In genomic region chr9:106460401-106461025, GRCm38 (mm10) we compare ENCODE assay signal across 17 mouse cellular contexts. TPM values are rescaled to one million over a fixed set of nuclear protein-coding genes. Genes with fewer than 3 reads are reported as not detected.
DNase-seq lines count a peak whose midpoint lies in the region; ATAC-seq and TF ChIP-seq lines count a peak whose summit lies in the region.
"Had no signal": no experiment of that assay in that cellular context is flagged by ENCODE, and none has a peak within 500 bp of the region (broad histone marks: within the 10 kb centered on the region; RNA-seq: fewer than 3 reads in every experiment).

No protein-coding gene starts in this region.

- H3K36me3 ChIP-seq in kidney, embryonic 14.5 days (ENCODE audit: control insufficient read depth, insufficient read depth, low read length): peaks cover 43% of the 10 kb centered on the region
- H3K36me3 ChIP-seq in kidney, adult 2 months (ENCODE audit: control insufficient read depth, insufficient read depth, low read length): no peaks in the 10 kb centered on the region
- H3K36me3 ChIP-seq in neural tube, embryonic 12.5 days: peaks cover 53% of the 10 kb centered on the region

- H3K9me3 ChIP-seq in kidney, embryonic 14.5 days (ENCODE audit: control insufficient read depth, low read length): no peaks in the 10 kb centered on the region
- no peaks in the 10 kb centered on the region for H3K9me3 ChIP-seq in neural tube, embryonic 12.5 days
- H3K9me3 ChIP-seq: heart, embryonic 10.5 days; liver, embryonic 12.5 days; megakaryocyte, embryonic 14.5 days had no signal

- ATAC-seq in kidney, embryonic 14.5 days (ENCODE audit: low FRiP score, low TSS enrichment): 0 out of 2 replicates have a peak, but pooled peaks have one; percentile 3
- no peak for ATAC-seq in neural tube, embryonic 12.5 days (ENCODE audit: low FRiP score, low read depth)
- no peak for ATAC-seq in erythroblast, adult 5-6 weeks (replicated peaks; ENCODE audit: low FRiP score, poor library complexity, severe bottlenecking)
- ATAC-seq: forebrain, embryonic 16.5 days; intestine, embryonic 16.5 days; liver, embryonic 12.5 days had no signal

- TF ChIP-seq CTCF in kidney, adult 2 months (conservative IDR thresholded peaks at IDR 0.05; ENCODE audit: insufficient read depth, insufficient read length, low read depth, low read length): no peak

- no peak for TF ChIP-seq POLR2A in kidney, adult 2 months (IDR thresholded peaks at IDR 0.05; ENCODE audit: low read depth, low read length)

- H3K9ac ChIP-seq in kidney, embryonic 14.5 days (ENCODE audit: low read depth, low read length): peak overlapping the region; percentile 28; the same call in 1 of the 2 replicates
- peak overlapping the region; percentile 38; the same call in 1 of the 2 replicates for H3K9ac ChIP-seq in neural tube, embryonic 12.5 days
- H3K9ac ChIP-seq: liver, embryonic 12.5 days had no signal

- no peak for DNase-seq in kidney, adult 2 months
- DNase-seq in neural tube, embryonic 10.5 days (ENCODE audit: extremely low spot score, low spot score): no peak
- DNase-seq in cerebellum, adult 9-11 months: peak; percentile 89
- no peak for DNase-seq in frontal cortex, postnatal 36 days (ENCODE audit: low spot score in 2 of 2)
- DNase-seq: adrenal gland, postnatal 36 days; gastrocnemius, postnatal 25 days; heart, postnatal 36 days had no signal

- 45% methylated on average over 18 of the region's 18 CpGs for WGBS in kidney, embryonic 14.5 days
- 71% methylated on average over 18 of the region's 18 CpGs for WGBS in kidney, adult 2 months
- 77% methylated on average over 18 of the region's 18 CpGs for WGBS in neural tube, embryonic 12.5 days

- peaks cover 44% of the 10 kb centered on the region for H3K4me1 ChIP-seq in kidney, embryonic 14.5 days (ENCODE audit: control insufficient read depth, insufficient read depth, low read length)
- H3K4me1 ChIP-seq in kidney, adult 2 months (ENCODE audit: control insufficient read depth, insufficient read depth, low read length): no peaks in the 10 kb centered on the region
- H3K4me1 ChIP-seq in neural tube, embryonic 12.5 days: peaks cover 77% of the 10 kb centered on the region

- no peak overlapping the region for H3K4me3 ChIP-seq in kidney, embryonic 14.5 days (ENCODE audit: low read length)
- no peak overlapping the region for H3K4me3 ChIP-seq in kidney, adult 2 months (ENCODE audit: insufficient read depth, low read depth, low read length)
- H3K4me3 ChIP-seq in neural tube, embryonic 12.5 days: no peak overlapping the region
- H3K4me3 ChIP-seq: heart, embryonic 10.5 days; liver, embryonic 12.5 days; megakaryocyte, embryonic 14.5 days had no signal

- H3K27ac ChIP-seq in kidney, embryonic 14.5 days (ENCODE audit: low read depth, low read length): peak overlapping the region; percentile 52; the same call in 1 of the 2 replicates
- H3K27ac ChIP-seq in kidney, adult 2 months (ENCODE audit: insufficient read depth, low read depth, low read length): no peak overlapping the region
- no peak overlapping the region for H3K27ac ChIP-seq in neural tube, embryonic 12.5 days
- H3K27ac ChIP-seq: heart, embryonic 10.5 days; liver, embryonic 12.5 days; stomach, postnatal 0 days had no signal

- no peaks in the 10 kb centered on the region for H3K27me3 ChIP-seq in kidney, embryonic 14.5 days (ENCODE audit: control insufficient read depth, insufficient read depth, low read length)
- no peaks in the 10 kb centered on the region for H3K27me3 ChIP-seq in kidney, adult 2 months (replicated peaks; ENCODE audit: control insufficient read depth, insufficient read depth, low read length)
- peaks cover 4% of the 10 kb centered on the region; the same call in 1 of the 2 replicates for H3K27me3 ChIP-seq in neural tube, embryonic 12.5 days (replicated peaks)

- H3K4me2 ChIP-seq in kidney, embryonic 14.5 days (replicated peaks; ENCODE audit: low read depth, low read length): no peak overlapping the region; the same call in 1 of the 2 replicates
- peak overlapping the region; percentile 22; the same call in 1 of the 2 replicates for H3K4me2 ChIP-seq in neural tube, embryonic 12.5 days (replicated peaks)
- H3K4me2 ChIP-seq: liver, embryonic 12.5 days had no signal

RNA-seq across cellular contexts. Expression of gene Gpr62, which starts 5.2 kb away (rescaled TPM):
- polyA plus RNA-seq in kidney, embryonic 14.5 days (2014; fragmentation: Nextera tagmentation; extraction: Ambion mirVana): 0.37 and 0.66 TPM in 2 replicates
- polyA plus RNA-seq in kidney, adult 2 months (2012; rRNA removed): 0.07 TPM in 1 of 2 replicates, not detected in the other
- polyA plus RNA-seq in neural tube, embryonic 12.5 days (2016; fragmentation: Nextera tagmentation; extraction: Ambion mirVana): 0.52 and 0.66 TPM in 2 replicates
- total RNA-seq in erythroblast, adult 5-6 weeks (2015; ENCODE audit: low replicate concordance): not detected in 2 replicates
- not detected in 2 replicates for total RNA-seq in erythroblast, adult 5-6 weeks (2017; ENCODE audit: low replicate concordance)
- total RNA-seq: common myeloid progenitor, adult 5-6 weeks; heart, postnatal 36 days had no signal

RNA-seq across cellular contexts. Expression of gene Pcbp4, which starts 7.4 kb away (rescaled TPM):
- 129 and 147 TPM in 2 replicates for polyA plus RNA-seq in kidney, embryonic 14.5 days (2014; fragmentation: Nextera tagmentation; extraction: Ambion mirVana)
- polyA plus RNA-seq in kidney, adult 2 months (2012; rRNA removed): 90.3 and 115 TPM in 2 replicates
- polyA plus RNA-seq in neural tube, embryonic 12.5 days (2016; fragmentation: Nextera tagmentation; extraction: Ambion mirVana): 358 and 362 TPM in 2 replicates
- not detected in 2 replicates for total RNA-seq in erythroblast, adult 5-6 weeks (2015; ENCODE audit: low replicate concordance)
- total RNA-seq in erythroblast, adult 5-6 weeks (2017; ENCODE audit: low replicate concordance): not detected in 2 replicates

RNA-seq across cellular contexts. Expression of gene Abhd14a, which starts 13.0 kb away (rescaled TPM):
- 50.2 and 58.8 TPM in 2 replicates for polyA plus RNA-seq in kidney, embryonic 14.5 days (2014; fragmentation: Nextera tagmentation; extraction: Ambion mirVana)
- polyA plus RNA-seq in kidney, adult 2 months (2012; rRNA removed): 137 and 146 TPM in 2 replicates
- polyA plus RNA-seq in neural tube, embryonic 12.5 days (2016; fragmentation: Nextera tagmentation; extraction: Ambion mirVana): 34.6 and 38.0 TPM in 2 replicates
- total RNA-seq in erythroblast, adult 5-6 weeks (2015; ENCODE audit: low replicate concordance): 0.77 and 7.3 TPM in 2 replicates
- 0.84 and 3.2 TPM in 2 replicates for total RNA-seq in erythroblast, adult 5-6 weeks (2017; ENCODE audit: low replicate concordance)

RNA-seq across cellular contexts. Expression of gene Abhd14b, which starts 13.3 kb away (rescaled TPM):
- 18.7 and 25.6 TPM in 2 replicates for polyA plus RNA-seq in kidney, embryonic 14.5 days (2014; fragmentation: Nextera tagmentation; extraction: Ambion mirVana)
- polyA plus RNA-seq in kidney, adult 2 months (2012; rRNA removed): 470 and 526 TPM in 2 replicates
- 5.7 and 6.0 TPM in 2 replicates for polyA plus RNA-seq in neural tube, embryonic 12.5 days (2016; fragmentation: Nextera tagmentation; extraction: Ambion mirVana)
- 2.5 TPM in 1 of 2 replicates, not detected in the other for total RNA-seq in erythroblast, adult 5-6 weeks (2015; ENCODE audit: low replicate concordance)
- total RNA-seq in erythroblast, adult 5-6 weeks (2017; ENCODE audit: low replicate concordance): 0.26 TPM in 1 of 2 replicates, not detected in the other

RNA-seq across cellular contexts. Expression of gene Rrp9, which starts 15.2 kb away (rescaled TPM):
- polyA plus RNA-seq in kidney, embryonic 14.5 days (2014; fragmentation: Nextera tagmentation; extraction: Ambion mirVana): 43.8 and 49.3 TPM in 2 replicates
- 17.5 and 20.7 TPM in 2 replicates for polyA plus RNA-seq in kidney, adult 2 months (2012; rRNA removed)
- 48.8 and 51.0 TPM in 2 replicates for polyA plus RNA-seq in neural tube, embryonic 12.5 days (2016; fragmentation: Nextera tagmentation; extraction: Ambion mirVana)
- total RNA-seq in erythroblast, adult 5-6 weeks (2015; ENCODE audit: low replicate concordance): 3.5 and 4.6 TPM in 2 replicates
- 5.7 and 6.4 TPM in 2 replicates for total RNA-seq in erythroblast, adult 5-6 weeks (2017; ENCODE audit: low replicate concordance)
